Mouse (Mus musculus) intestine, postnatal 0 days (tissue): ENCODE data around the gene Mucl3. TPM values are rescaled to one million over a fixed set of nuclear protein-coding genes. Genes with fewer than 3 reads are reported as not detected.

Experiments
- ATAC-seq: fragments of 200-750 bp; cut with Nextera tagmentation; 2 replicates; pipeline ENCODE4 v1.8.0; 2017; ENCODE audit warnings: mild to moderate bottlenecking, moderate TSS enrichment, moderate library complexity
- H3K27ac ChIP-seq: fragments of 300-500 bp; sonication (generic); 2 replicates; pipeline ENCODE4 v1.5.1; 2014; ENCODE audit warnings: mild to moderate bottlenecking, low read depth, low read length, moderate library complexity
- H3K27me3 ChIP-seq: fragments of 300-500 bp; sonication (generic); replicated peaks from 2 replicates; pipeline ENCODE4 v1.6.1; 2014; ENCODE audit warnings: low read length, mixed read lengths; ENCODE audit not compliant: control insufficient read depth, insufficient read depth
- H3K36me3 ChIP-seq: fragments of 300-500 bp; sonication (generic); 2 replicates; pipeline ENCODE4 v1.6.1; 2014; ENCODE audit warnings: mild to moderate bottlenecking, moderate library complexity; ENCODE audit not compliant: control insufficient read depth, insufficient read depth
- H3K4me1 ChIP-seq: fragments of 300-500 bp; sonication (generic); replicated peaks from 2 replicates; pipeline ENCODE4 v1.6.1; 2014; ENCODE audit warnings: antibody characterized with exemption, low read length, mixed read lengths; ENCODE audit not compliant: control insufficient read depth, insufficient read depth
- H3K4me2 ChIP-seq: fragments of 300-500 bp; sonication (generic); replicated peaks from 2 replicates; pipeline ENCODE4 v1.6.1; 2014; ENCODE audit warnings: low read depth, mild to moderate bottlenecking, moderate library complexity
- H3K4me3 ChIP-seq: fragments of 300-500 bp; sonication (generic); 2 replicates; pipeline ENCODE4 v1.5.1; 2014; ENCODE audit warnings: low read depth, low read length
- H3K9ac ChIP-seq: fragments of 300-500 bp; sonication (generic); 2 replicates; pipeline ENCODE4 v1.6.1; 2014; ENCODE audit warnings: mild to moderate bottlenecking, low read depth, low read length
- H3K9me3 ChIP-seq: fragments of 300-500 bp; sonication (generic); 2 replicates; pipeline ENCODE4 v1.6.1; 2016; ENCODE audit warnings: mixed run types; ENCODE audit not compliant: control insufficient read depth
- CTCF ChIP-seq: sonication (generic); IDR thresholded peaks from 2 replicates; pipeline ENCODE4 v1.5.1; 2016; ENCODE audit warnings: low read depth, mild to moderate bottlenecking, control low read depth, antibody characterized with exemption, moderate library complexity
- WGBS: fragments of 180-500 bp; shearing (Covaris S2); extraction: QIAGEN DNeasy Blood & Tissue Kit; methylation state at CpG from one replicate; pipeline ENCODE4 v1.1.7; 2014; 5-methylcytosine and 5-hydroxymethylcytosine counted together
- polyA plus RNA-seq: library from polyadenylated mRNA; unstranded; fragments of >200 nt; fragmentation: Nextera tagmentation; extraction: Ambion mirVana; gene quantifications from 2 replicates; pipeline ENCODE4 v1.2.1, GENCODE M21; 2015

The Mucl3 gene
- polyA plus RNA-seq, 1 experiment from 2014 or later = 2.8 TPM

DNA sequence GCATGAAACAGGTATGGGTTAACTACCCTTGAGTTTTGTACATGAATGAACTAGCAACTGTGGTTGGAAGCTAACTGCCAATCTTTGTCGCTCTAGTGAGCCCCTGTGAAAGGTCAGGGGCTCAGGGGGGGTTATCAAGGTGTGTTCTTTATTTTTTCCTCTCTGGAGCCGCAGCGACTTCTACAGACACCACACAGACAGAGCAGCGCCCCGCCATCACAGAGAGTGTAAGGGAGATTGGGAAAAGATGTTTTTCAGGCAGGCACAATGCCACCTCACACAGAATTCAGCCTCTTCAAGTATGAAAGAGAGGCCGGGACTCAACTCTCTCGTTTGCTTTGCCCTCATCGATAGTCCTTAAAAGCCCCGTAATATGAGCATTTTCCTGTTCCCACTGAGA, 51.4 kb downstream of the Mucl3 start:
- H3K9me3 ChIP-seq = no peaks in the 10 kb centered on the region
- H3K36me3 ChIP-seq = no peaks in the 10 kb centered on the region
- H3K4me1 ChIP-seq = no peaks in the 10 kb centered on the region
- H3K4me3 ChIP-seq = no peak overlapping the region
- 83% methylated on average over 9 of the region's 9 CpGs for WGBS
- no peaks in the 10 kb centered on the region for H3K27me3 ChIP-seq
- H3K4me2 ChIP-seq = no peak overlapping the region
- ATAC-seq = no peak
- H3K9ac ChIP-seq = no peak overlapping the region
- no peak overlapping the region for H3K27ac ChIP-seq
- no peak for TF ChIP-seq CTCF

DNA sequence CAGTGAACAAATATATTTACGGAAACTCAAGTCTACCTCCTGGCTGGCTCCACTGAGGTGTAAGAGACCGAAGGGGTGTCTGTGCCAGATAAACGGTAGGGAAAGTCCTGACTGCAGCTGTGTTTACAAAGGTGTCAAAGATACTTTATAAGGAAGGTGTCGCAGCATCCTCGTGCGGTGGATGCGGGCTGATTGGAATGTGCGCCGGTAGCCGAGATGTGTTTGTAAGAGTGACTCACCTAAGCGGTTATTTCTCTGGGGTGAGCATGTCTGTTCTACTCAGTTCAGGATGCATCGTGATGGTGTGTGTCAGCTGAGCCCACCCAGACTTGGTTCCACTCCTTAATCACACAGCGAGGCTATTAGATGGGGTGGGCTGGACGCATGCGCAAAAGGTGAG, 51.8 kb downstream of the Mucl3 start:
- 68% methylated on average over 15 of the region's 15 CpGs for WGBS
- Histone ChIP-seq H3K27me3 (no peaks in the 10 kb centered on the region), H3K4me1 (no peaks in the 10 kb centered on the region), H3K9me3 (no peaks in the 10 kb centered on the region), H3K4me3 (no peak overlapping the region), H3K27ac (no peak overlapping the region), H3K9ac (no peak overlapping the region), H3K4me2 (no peak overlapping the region), H3K36me3 (no peaks in the 10 kb centered on the region)
- no peak for TF ChIP-seq CTCF
- no peak for ATAC-seq

DNA sequence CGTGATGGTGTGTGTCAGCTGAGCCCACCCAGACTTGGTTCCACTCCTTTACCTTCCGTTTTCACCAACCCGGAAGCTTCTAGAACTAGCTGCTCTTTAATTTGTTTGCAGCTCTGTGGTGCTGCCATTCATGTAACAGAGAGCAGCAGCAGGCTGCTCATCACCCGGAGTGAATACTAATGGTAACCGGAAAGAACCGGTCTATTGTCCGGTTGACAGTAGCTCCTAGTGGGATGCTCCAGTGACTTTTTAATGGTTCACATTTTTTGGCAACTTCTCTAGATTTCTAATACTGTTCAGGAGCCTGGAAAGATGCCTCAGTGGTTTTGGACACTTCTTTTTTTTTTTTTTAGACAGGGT, 52.3 kb downstream of the Mucl3 start:
- no peak for TF ChIP-seq CTCF
- Histone ChIP-seq H3K27ac (no peak overlapping the region), H3K4me1 (no peaks in the 10 kb centered on the region), H3K4me3 (no peak overlapping the region), H3K36me3 (no peaks in the 10 kb centered on the region), H3K27me3 (no peaks in the 10 kb centered on the region), H3K9ac (no peak overlapping the region), H3K4me2 (peak overlapping the region; percentile 60; the same call in 1 of the 2 replicates), H3K9me3 (no peaks in the 10 kb centered on the region)
- no peak for ATAC-seq
- WGBS = 88% methylated on average over 7 of the region's 7 CpGs

DNA sequence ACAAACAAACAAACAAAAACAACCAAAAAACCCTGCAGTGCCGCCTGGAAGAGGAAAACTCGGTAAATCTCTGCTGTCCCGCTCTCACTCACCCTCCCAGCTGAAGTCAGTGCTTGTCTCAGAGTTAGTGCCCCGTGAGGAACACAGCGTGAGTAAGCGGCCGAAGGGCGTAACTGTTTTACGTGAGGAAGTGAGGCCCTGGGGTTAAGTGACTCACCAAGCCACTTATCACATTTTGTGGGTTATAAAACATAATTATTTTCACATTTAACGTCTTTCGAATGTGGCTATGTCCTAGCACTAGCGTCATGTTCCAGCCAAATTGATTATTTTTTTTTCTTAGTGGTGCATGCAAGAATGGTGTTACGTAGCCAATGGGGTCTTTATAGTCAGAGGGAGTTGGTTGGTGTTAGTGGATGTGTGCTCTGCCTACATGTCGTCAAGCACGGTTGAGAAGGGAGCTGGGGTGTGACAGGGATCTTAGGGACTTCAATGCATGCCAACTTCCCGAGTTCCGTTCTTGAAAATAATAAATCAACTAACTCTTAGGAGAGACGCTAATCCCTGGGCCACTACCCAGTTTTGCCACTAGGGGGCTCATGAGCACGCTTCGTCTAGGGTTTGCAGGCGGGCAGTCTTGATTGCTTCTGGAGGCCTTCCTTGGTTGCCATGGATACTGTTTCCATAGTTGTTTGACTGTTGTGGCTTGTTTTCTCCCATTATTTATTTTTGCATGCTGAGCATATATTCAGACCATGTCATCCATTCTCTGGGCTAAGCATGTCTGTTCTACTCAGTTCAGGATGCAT, 52.9 kb downstream of the Mucl3 start:
- Histone ChIP-seq H3K4me2 (peak overlapping the region; percentile 60), H3K4me1 (no peaks in the 10 kb centered on the region), H3K9me3 (no peaks in the 10 kb centered on the region), H3K27ac (peak overlapping the region; percentile 75), H3K9ac (no peak overlapping the region), H3K4me3 (no peak overlapping the region), H3K27me3 (no peaks in the 10 kb centered on the region), H3K36me3 (no peaks in the 10 kb centered on the region)
- peak; percentile 91 for TF ChIP-seq CTCF
- peak; percentile 92 for ATAC-seq
- WGBS = 22% methylated on average over 21 of the region's 21 CpGs

DNA sequence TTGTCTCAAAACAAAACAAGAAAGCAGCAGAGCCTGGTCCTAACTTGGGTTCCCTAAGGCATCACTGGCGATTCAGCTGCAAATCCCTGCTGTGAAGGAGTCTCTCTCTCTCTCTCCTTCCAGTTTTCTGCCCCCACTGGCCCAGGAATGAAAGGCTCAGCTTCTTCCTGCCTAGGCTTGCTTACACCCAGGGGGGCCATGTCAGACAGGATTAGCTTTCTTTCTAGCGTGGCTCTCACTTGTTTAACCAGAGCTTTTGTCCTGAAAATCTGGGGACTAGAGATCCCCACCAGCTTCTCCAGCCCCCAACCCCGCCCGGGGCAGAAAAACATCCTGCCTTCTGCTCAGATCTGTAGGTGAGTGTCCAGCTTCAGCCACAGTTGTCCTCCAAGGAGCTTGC, 55.1 kb downstream of the Mucl3 start:
- 48% methylated on average over 4 of the region's 4 CpGs for WGBS
- Histone ChIP-seq H3K4me1 (0 out of 2 replicates have a peak, but pooled peaks cover 3% of the 10 kb centered on the region), H3K9ac (no peak overlapping the region), H3K27ac (no peak overlapping the region), H3K4me2 (no peak overlapping the region), H3K36me3 (no peaks in the 10 kb centered on the region), H3K9me3 (no peaks in the 10 kb centered on the region), H3K27me3 (no peaks in the 10 kb centered on the region), H3K4me3 (no peak overlapping the region)
- no peak for ATAC-seq
- TF ChIP-seq CTCF = no peak

DNA sequence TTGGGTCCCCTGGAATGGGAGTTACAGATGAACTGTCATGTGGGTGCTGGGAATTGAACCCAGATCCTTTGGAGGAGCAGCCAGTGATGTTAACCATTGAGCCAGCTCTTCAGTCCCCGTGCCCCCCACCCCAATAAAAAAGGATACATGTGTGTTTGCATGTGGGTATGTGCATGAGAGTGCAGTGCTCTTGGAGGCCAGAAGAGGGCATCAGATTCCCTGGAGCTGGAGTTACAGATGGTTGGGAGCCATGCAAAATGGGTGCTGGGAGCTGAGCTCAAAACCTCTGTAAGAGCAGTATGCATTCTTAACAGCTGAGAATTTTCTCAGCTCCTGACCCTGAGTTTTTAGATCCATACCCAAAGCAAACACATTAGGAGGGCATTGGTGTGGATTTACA, 56.2 kb downstream of the Mucl3 start:
- Histone ChIP-seq H3K4me1 (0 out of 2 replicates have a peak, but pooled peaks cover 3% of the 10 kb centered on the region), H3K9me3 (no peaks in the 10 kb centered on the region), H3K4me3 (no peak overlapping the region), H3K27me3 (no peaks in the 10 kb centered on the region), H3K9ac (no peak overlapping the region), H3K4me2 (no peak overlapping the region), H3K27ac (no peak overlapping the region), H3K36me3 (no peaks in the 10 kb centered on the region)
- WGBS = 81% methylated on average over 1 of the region's 1 CpGs
- no peak for ATAC-seq
- peak; percentile 29 for TF ChIP-seq CTCF

Other genes starting within 250 kb of the Mucl3 start
- gene H2-Q6, start 218.8 kb downstream of the Mucl3 start, polyA plus RNA-seq = 2.7 and 2.8 TPM in 2 replicates
- gene H2-Q7, start 204.5 kb downstream of the Mucl3 start, polyA plus RNA-seq = 2.7 and 3.6 TPM in 2 replicates
- 102 and 110 TPM in 2 replicates for gene H2-Q10, start 173.6 kb downstream of the Mucl3 start, polyA plus RNA-seq
- gene Pou5f1, start 137.7 kb downstream of the Mucl3 start, polyA plus RNA-seq = not detected in 2 replicates
- 23.0 and 24.2 TPM in 2 replicates for gene Tcf19, start 126.9 kb downstream of the Mucl3 start, polyA plus RNA-seq
- 4.8 and 5.0 TPM in 2 replicates for gene Cchcr1, start 126.6 kb downstream of the Mucl3 start, polyA plus RNA-seq
- not detected in 2 replicates for gene Psors1c2, start 110.5 kb downstream of the Mucl3 start, polyA plus RNA-seq
- 0.22 and 0.40 TPM in 2 replicates for gene Cdsn, start 91.6 kb downstream of the Mucl3 start, polyA plus RNA-seq
- not detected in 2 replicates for gene 2300002M23Rik, start 76.2 kb downstream of the Mucl3 start, polyA plus RNA-seq
- 0.99 and 1.0 TPM in 2 replicates for gene Sfta2, start 42.1 kb downstream of the Mucl3 start, polyA plus RNA-seq
- gene Gm9573, start 17.1 kb downstream of the Mucl3 start, polyA plus RNA-seq = not detected in 2 replicates
- gene Vars2, start 23.9 kb upstream of the Mucl3 start, polyA plus RNA-seq = 6.0 and 6.3 TPM in 2 replicates
- 16.9 and 18.1 TPM in 2 replicates for gene Gtf2h4, start 30.0 kb upstream of the Mucl3 start, polyA plus RNA-seq
- gene Ddr1, start 60.9 kb upstream of the Mucl3 start, polyA plus RNA-seq = 27.8 and 30.0 TPM in 2 replicates
- 34.6 and 36.9 TPM in 2 replicates for gene Ier3, start 178.0 kb upstream of the Mucl3 start, polyA plus RNA-seq
- gene Flot1, start 179.5 kb upstream of the Mucl3 start, polyA plus RNA-seq = 56.4 and 57.8 TPM in 2 replicates
- 233 and 240 TPM in 2 replicates for gene Tubb5, start 194.6 kb upstream of the Mucl3 start, polyA plus RNA-seq
- gene Mdc1, start 197.8 kb upstream of the Mucl3 start, polyA plus RNA-seq = 2.3 and 2.7 TPM in 2 replicates
- gene Nrm, start 217.6 kb upstream of the Mucl3 start, polyA plus RNA-seq = 19.8 and 20.6 TPM in 2 replicates
- 15.2 and 15.6 TPM in 2 replicates for gene Ppp1r18, start 221.9 kb upstream of the Mucl3 start, polyA plus RNA-seq
- 17.2 and 18.1 TPM in 2 replicates for gene Dhx16, start 236.1 kb upstream of the Mucl3 start, polyA plus RNA-seq